Mouse (Mus musculus): ENCODE measurements around the gene Eif3g.

DNA sequence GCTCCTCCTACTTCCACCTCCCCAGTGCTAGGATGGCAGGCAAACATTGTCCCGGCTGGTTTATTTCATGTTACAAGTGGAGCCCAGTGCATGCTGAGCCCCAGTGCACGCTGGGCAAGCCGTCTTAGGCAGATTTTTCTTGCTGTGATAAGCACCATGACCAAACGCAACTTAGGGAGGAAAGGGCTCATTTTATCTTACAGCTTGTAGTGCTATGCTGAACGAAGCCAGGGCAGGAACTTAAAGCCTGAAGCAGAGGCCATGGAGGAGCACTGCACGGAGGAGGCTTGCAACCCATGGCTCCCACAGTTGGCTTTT is 3.7 kb upstream of the Eif3g start:
- TF ChIP-seq CTCF (IDR thresholded peaks at IDR 0.05 in 2 of 3, conservative IDR thresholded peaks at IDR 0.05 in 1 of 3; ENCODE audit: control insufficient read depth in 1 of 3, insufficient read depth in 1 of 3, low read depth in 2 of 3, low read length in 3 of 3, poor library complexity in 1 of 3, severe bottlenecking in 1 of 3) (no peak), EP300 (IDR thresholded peaks at IDR 0.05; ENCODE audit: low read depth in 1 of 2, low read length in 2 of 2) (no peak), POLR2A (IDR thresholded peaks at IDR 0.05; ENCODE audit: control insufficient read depth in 1 of 2, insufficient read depth in 1 of 2, low read depth in 1 of 2, low read length in 2 of 2, poor library complexity in 1 of 2) (peak in 1 of 2 experiments; percentile 88; a peak in 2 of 4 replicates), GATA1 (IDR thresholded peaks at IDR 0.05; ENCODE audit: low read depth, low read length) (no peak), ETS1 (IDR thresholded peaks at IDR 0.05; ENCODE audit: low read depth, low read length) (no peak), MAX (IDR thresholded peaks at IDR 0.05; ENCODE audit: low read length) (no peak)

All from MEL (cell line).